Mouse (Mus musculus) intestine, postnatal 0 days (tissue): ENCODE data around the gene Fgfr2. TPM values are rescaled to one million over a fixed set of nuclear protein-coding genes. Genes with fewer than 3 reads are reported as not detected.

Experiments used
- ATAC-seq: fragments of 200-750 bp; cut with Nextera tagmentation; 2 replicates; pipeline ENCODE4 v1.8.0; 2017; ENCODE audit warnings: mild to moderate bottlenecking, moderate TSS enrichment, moderate library complexity
- H3K27ac ChIP-seq: fragments of 300-500 bp; sonication (generic); 2 replicates; pipeline ENCODE4 v1.5.1; 2014; ENCODE audit warnings: mild to moderate bottlenecking, low read depth, low read length, moderate library complexity
- H3K27me3 ChIP-seq: fragments of 300-500 bp; sonication (generic); replicated peaks from 2 replicates; pipeline ENCODE4 v1.6.1; 2014; ENCODE audit warnings: low read length, mixed read lengths; ENCODE audit not compliant: control insufficient read depth, insufficient read depth
- H3K36me3 ChIP-seq: fragments of 300-500 bp; sonication (generic); 2 replicates; pipeline ENCODE4 v1.6.1; 2014; ENCODE audit warnings: mild to moderate bottlenecking, moderate library complexity; ENCODE audit not compliant: control insufficient read depth, insufficient read depth
- H3K4me1 ChIP-seq: fragments of 300-500 bp; sonication (generic); replicated peaks from 2 replicates; pipeline ENCODE4 v1.6.1; 2014; ENCODE audit warnings: antibody characterized with exemption, low read length, mixed read lengths; ENCODE audit not compliant: control insufficient read depth, insufficient read depth
- H3K4me2 ChIP-seq: fragments of 300-500 bp; sonication (generic); replicated peaks from 2 replicates; pipeline ENCODE4 v1.6.1; 2014; ENCODE audit warnings: low read depth, mild to moderate bottlenecking, moderate library complexity
- H3K4me3 ChIP-seq: fragments of 300-500 bp; sonication (generic); 2 replicates; pipeline ENCODE4 v1.5.1; 2014; ENCODE audit warnings: low read depth, low read length
- H3K9ac ChIP-seq: fragments of 300-500 bp; sonication (generic); 2 replicates; pipeline ENCODE4 v1.6.1; 2014; ENCODE audit warnings: mild to moderate bottlenecking, low read depth, low read length
- H3K9me3 ChIP-seq: fragments of 300-500 bp; sonication (generic); 2 replicates; pipeline ENCODE4 v1.6.1; 2016; ENCODE audit warnings: mixed run types; ENCODE audit not compliant: control insufficient read depth
- CTCF ChIP-seq: sonication (generic); IDR thresholded peaks from 2 replicates; pipeline ENCODE4 v1.5.1; 2016; ENCODE audit warnings: low read depth, mild to moderate bottlenecking, control low read depth, antibody characterized with exemption, moderate library complexity
- WGBS: fragments of 180-500 bp; shearing (Covaris S2); extraction: QIAGEN DNeasy Blood & Tissue Kit; methylation state at CpG from one replicate; pipeline ENCODE4 v1.1.7; 2014; 5-methylcytosine and 5-hydroxymethylcytosine counted together
- polyA plus RNA-seq: library from polyadenylated mRNA; unstranded; fragments of >200 nt; fragmentation: Nextera tagmentation; extraction: Ambion mirVana; gene quantifications from 2 replicates; pipeline ENCODE4 v1.2.1, GENCODE M21; 2015

Fgfr2 gene
- polyA plus RNA-seq, 1 experiment from 2014 or later = 29.5 TPM

- no peak overlapping the region for H3K4me2 ChIP-seq
- TF ChIP-seq CTCF = no peak
- no peak overlapping the region for H3K27ac ChIP-seq
- no peak overlapping the region for H3K9ac ChIP-seq
- no peak overlapping the region for H3K4me3 ChIP-seq
- no peak for ATAC-seq
- no peaks in the 10 kb centered on the region for H3K4me1 ChIP-seq
- peaks cover 80% of the 10 kb centered on the region for H3K36me3 ChIP-seq
- WGBS = 94% methylated on average over 8 of the region's 8 CpGs
- H3K9me3 ChIP-seq = no peaks in the 10 kb centered on the region
- no peaks in the 10 kb centered on the region for H3K27me3 ChIP-seq
Measured at GRCm38 (mm10) chr7:130733423-130733822, 2389.7 kb downstream of the Fgfr2 start.

- H3K27me3 ChIP-seq = no peaks in the 10 kb centered on the region
- WGBS = 76% methylated on average over 6 of the region's 6 CpGs
- H3K27ac ChIP-seq = no peak overlapping the region
- H3K36me3 ChIP-seq = peaks cover 77% of the 10 kb centered on the region
- H3K4me2 ChIP-seq = no peak overlapping the region
- H3K4me1 ChIP-seq = no peaks in the 10 kb centered on the region
- no peak overlapping the region for H3K4me3 ChIP-seq
- no peak for TF ChIP-seq CTCF
- ATAC-seq = no peak
- H3K9ac ChIP-seq = no peak overlapping the region
- H3K9me3 ChIP-seq = no peaks in the 10 kb centered on the region
Measured at GRCm38 (mm10) chr7:130732908-130733307, 2390.2 kb downstream of the Fgfr2 start.

- Histone ChIP-seq H3K4me3 (no peak overlapping the region), H3K4me2 (no peak overlapping the region), H3K27ac (no peak overlapping the region), H3K27me3 (no peaks in the 10 kb centered on the region), H3K36me3 (peaks cover 66% of the 10 kb centered on the region), H3K9me3 (no peaks in the 10 kb centered on the region), H3K9ac (no peak overlapping the region), H3K4me1 (peaks cover 5% of the 10 kb centered on the region; the same call in 1 of the 2 replicates)
- no peak for ATAC-seq
- no peak for TF ChIP-seq CTCF
- 81% methylated on average over 7 of the region's 7 CpGs for WGBS
Measured at GRCm38 (mm10) chr7:130731792-130732191, 2391.4 kb downstream of the Fgfr2 start.

GRCm38 (mm10) chr7:130727560-130727959 lies 2395.6 kb downstream of the Fgfr2 start:
- Histone ChIP-seq H3K36me3 (peaks cover 37% of the 10 kb centered on the region), H3K9me3 (no peaks in the 10 kb centered on the region), H3K4me2 (peak overlapping the region; percentile 48), H3K4me3 (no peak overlapping the region), H3K4me1 (peaks cover 11% of the 10 kb centered on the region; the same call in 1 of the 2 replicates), H3K9ac (0 out of 2 replicates have a peak overlapping the region, but pooled peaks have one; percentile 22), H3K27ac (peak overlapping the region; percentile 64), H3K27me3 (no peaks in the 10 kb centered on the region)
- WGBS = 52% methylated on average over 4 of the region's 4 CpGs
- peak; percentile 51 for ATAC-seq
- no peak for TF ChIP-seq CTCF

DNA sequence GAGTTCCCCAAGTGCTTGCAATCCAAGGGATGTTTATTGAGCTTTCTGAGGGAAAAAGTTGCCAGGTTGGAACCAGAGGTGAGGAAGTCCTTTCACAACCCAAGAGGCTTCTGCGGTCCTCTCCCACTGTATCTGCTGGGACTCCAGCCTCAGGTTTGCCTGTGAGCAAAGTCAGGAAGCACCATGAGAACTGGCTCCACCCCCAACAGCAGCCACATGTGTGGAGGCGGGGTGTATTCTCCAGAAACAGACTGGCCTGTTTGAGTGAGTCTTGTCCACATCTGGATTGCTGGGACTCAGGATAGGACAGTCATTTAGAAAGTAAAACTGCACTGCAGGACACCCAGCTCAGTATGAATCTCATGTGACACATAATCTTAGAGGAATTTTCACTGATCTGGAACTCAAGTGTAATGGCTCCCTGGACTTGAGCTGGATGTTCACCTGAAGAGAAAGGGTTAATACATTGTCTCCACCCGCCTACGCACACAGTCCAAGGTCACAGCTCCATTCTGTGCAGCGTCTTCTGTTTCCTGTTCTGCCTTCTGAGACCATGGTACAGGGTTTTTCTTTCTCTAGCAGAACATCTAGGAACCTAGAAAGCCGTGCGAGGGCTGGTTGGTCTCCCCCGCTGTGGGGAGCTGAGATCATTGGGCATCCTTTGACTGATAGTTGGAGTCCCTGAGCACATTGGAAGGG lies 2396.3 kb downstream of the Fgfr2 start:
- Histone ChIP-seq H3K9me3 (no peaks in the 10 kb centered on the region), H3K9ac (0 out of 2 replicates have a peak overlapping the region, but pooled peaks have one; percentile 22), H3K27me3 (no peaks in the 10 kb centered on the region), H3K4me2 (peak overlapping the region; percentile 48), H3K4me1 (peaks cover 11% of the 10 kb centered on the region; the same call in 1 of the 2 replicates), H3K27ac (peak overlapping the region; percentile 64), H3K4me3 (no peak overlapping the region), H3K36me3 (peaks cover 35% of the 10 kb centered on the region)
- TF ChIP-seq CTCF = no peak
- ATAC-seq = peak; percentile 71
- 25% methylated on average over 8 of the region's 8 CpGs for WGBS

- Histone ChIP-seq H3K4me2 (no peak overlapping the region), H3K27ac (0 out of 2 replicates have a peak overlapping the region, but pooled peaks have one; percentile 64), H3K4me1 (peaks cover 11% of the 10 kb centered on the region; the same call in 1 of the 2 replicates), H3K27me3 (no peaks in the 10 kb centered on the region), H3K9me3 (no peaks in the 10 kb centered on the region), H3K4me3 (no peak overlapping the region), H3K36me3 (peaks cover 31% of the 10 kb centered on the region), H3K9ac (no peak overlapping the region)
- whole genome bisulfite sequencing = 33% methylated on average over 3 of the region's 3 CpGs
- no peak for ATAC-seq
- no peak for TF ChIP-seq CTCF
Measured at GRCm38 (mm10) chr7:130726185-130726584, 2397.0 kb downstream of the Fgfr2 start.
